In genomic region chr5:32852026-32852425, GRCm38 (mm10) we compare ENCODE assay signal across 8 mouse cellular contexts. TPM values are rescaled to one million over a fixed set of nuclear protein-coding genes. Genes with fewer than 3 reads are reported as not detected.
DNase-seq lines count a peak whose midpoint lies in the region; ATAC-seq and TF ChIP-seq lines count a peak whose summit lies in the region.
"Had no signal": no experiment of that assay in that cellular context is flagged by ENCODE, and none has a peak within 500 bp of the region (broad histone marks: within the 10 kb centered on the region; RNA-seq: fewer than 3 reads in every experiment).

No protein-coding gene starts in this region.

- no peak for ATAC-seq in neural tube, embryonic 11.5 days (ENCODE audit: insufficient read depth, low FRiP score, low TSS enrichment)
- no peak for ATAC-seq in forebrain, embryonic 16.5 days
- no peak for ATAC-seq in liver, embryonic 14.5 days (ENCODE audit: insufficient read depth)
- ATAC-seq in erythroid progenitor cell, adult 5-6 weeks (replicated peaks; ENCODE audit: low FRiP score, poor library complexity, severe bottlenecking): no peak

- no peaks in the 10 kb centered on the region for H3K27me3 ChIP-seq in neural tube, embryonic 11.5 days (ENCODE audit: control insufficient read depth, insufficient read depth, low read length)
- no peaks in the 10 kb centered on the region for H3K27me3 ChIP-seq in forebrain, embryonic 16.5 days (replicated peaks; ENCODE audit: control insufficient read depth, insufficient read depth, low read length)
- H3K27me3 ChIP-seq in liver, embryonic 14.5 days (ENCODE audit: control insufficient read depth, insufficient read depth, low read length): no peaks in the 10 kb centered on the region

- peak overlapping the region; percentile 11; the same call in 1 of the 2 replicates for H3K9ac ChIP-seq in neural tube, embryonic 11.5 days (ENCODE audit: low read length)
- H3K9ac ChIP-seq in forebrain, embryonic 16.5 days (replicated peaks; ENCODE audit: low read depth, low read length): peak overlapping the region; percentile 25
- H3K9ac ChIP-seq in liver, embryonic 14.5 days (replicated peaks): peak overlapping the region; percentile 99

- TF ChIP-seq EP300 in liver, embryonic 14.5 days (IDR thresholded peaks at IDR 0.05; ENCODE audit: low read depth): no peak

- H3K4me1 ChIP-seq in neural tube, embryonic 11.5 days (ENCODE audit: control insufficient read depth, insufficient read depth, low read length): peaks cover 17% of the 10 kb centered on the region
- H3K4me1 ChIP-seq in forebrain, embryonic 16.5 days (replicated peaks; ENCODE audit: control insufficient read depth, insufficient read depth, low read length): peaks cover 27% of the 10 kb centered on the region
- peaks cover 24 to 36% of the 10 kb centered on the region in 2 experiments for H3K4me1 ChIP-seq in liver, embryonic 14.5 days (replicated peaks; ENCODE audit: control insufficient read depth in 2 of 2, insufficient read depth in 2 of 2, low read length in 1 of 2)

- H3K4me3 ChIP-seq in neural tube, embryonic 11.5 days (ENCODE audit: low read depth, low read length): no peak overlapping the region
- H3K4me3 ChIP-seq in forebrain, embryonic 16.5 days (replicated peaks; ENCODE audit: low read length): 0 out of 2 replicates have a peak overlapping the region, but pooled peaks have one; percentile 10
- peak overlapping the region; percentile 42 to 98 for H3K4me3 ChIP-seq in liver, embryonic 14.5 days (ENCODE audit: insufficient read depth in 1 of 2, low read depth in 2 of 2, low read length in 2 of 2)

- H3K27ac ChIP-seq in neural tube, embryonic 11.5 days (ENCODE audit: low read depth, low read length): no peak overlapping the region
- no peak overlapping the region for H3K27ac ChIP-seq in forebrain, embryonic 16.5 days (ENCODE audit: low read length)
- H3K27ac ChIP-seq in liver, embryonic 14.5 days: peak overlapping the region; percentile 41

- H3K36me3 ChIP-seq in neural tube, embryonic 11.5 days (ENCODE audit: control insufficient read depth, insufficient read depth, low read length): peaks cover 2% of the 10 kb centered on the region; the same call in 1 of the 2 replicates
- H3K36me3 ChIP-seq in forebrain, embryonic 16.5 days (ENCODE audit: control insufficient read depth, insufficient read depth): peaks cover 3% of the 10 kb centered on the region; the same call in 1 of the 2 replicates
- H3K36me3 ChIP-seq in liver, embryonic 14.5 days (replicated peaks; ENCODE audit: control insufficient read depth, insufficient read depth, low read depth): peaks cover 7% of the 10 kb centered on the region

- H3K9me3 ChIP-seq in neural tube, embryonic 11.5 days (ENCODE audit: control insufficient read depth, low read length): no peaks in the 10 kb centered on the region
- H3K9me3 ChIP-seq in forebrain, embryonic 16.5 days (ENCODE audit: control insufficient read depth, low read length): no peaks in the 10 kb centered on the region
- H3K9me3 ChIP-seq in liver, embryonic 14.5 days (ENCODE audit: control insufficient read depth, low read length): no peaks in the 10 kb centered on the region

- 71% methylated on average over 6 of the region's 6 CpGs for WGBS in neural tube, embryonic 11.5 days
- 67% methylated on average over 6 of the region's 6 CpGs for WGBS in forebrain, embryonic 16.5 days
- WGBS in liver, embryonic 14.5 days (ENCODE audit: insufficient replicate concordance): 14% methylated on average over 6 of the region's 6 CpGs

- H3K4me2 ChIP-seq in neural tube, embryonic 11.5 days (ENCODE audit: low read depth): peak overlapping the region; percentile 17; the same call in 1 of the 2 replicates
- peak overlapping the region; percentile 89 for H3K4me2 ChIP-seq in forebrain, embryonic 16.5 days (ENCODE audit: low read length)
- peak overlapping the region; percentile 86 for H3K4me2 ChIP-seq in liver, embryonic 14.5 days (ENCODE audit: low read depth)

- DNase-seq in neural tube, embryonic 11.5 days (ENCODE audit: low spot score): no peak
- no peak for DNase-seq in neural tube, embryonic 10.5 days (ENCODE audit: extremely low spot score, low spot score)
- DNase-seq in liver, embryonic 14.5 days (ENCODE audit: low read depth in 3 of 3, low spot score in 3 of 3): no peak
- DNase-seq in cerebellum, adult 18-20 months: no peak
- no peak for DNase-seq in frontal cortex, postnatal 25 days (ENCODE audit: low spot score in 2 of 2)
- DNase-seq: adrenal gland, postnatal 36 days had no signal

- TF ChIP-seq CTCF in liver, embryonic 14.5 days (IDR thresholded peaks at IDR 0.05; ENCODE audit: low read depth): no peak

RNA-seq across cellular contexts. Expression of gene Prr14l, which starts 2.0 kb away (rescaled TPM):
- 12.1 and 12.4 TPM in 2 replicates for polyA plus RNA-seq in neural tube, embryonic 11.5 days (2014; fragmentation: Nextera tagmentation; extraction: Ambion mirVana)
- polyA plus RNA-seq in forebrain, embryonic 16.5 days (2015; fragmentation: Nextera tagmentation; extraction: Ambion mirVana): 12.1 and 17.6 TPM in 2 replicates
- polyA plus RNA-seq in liver, embryonic 14.5 days (2012; rRNA removed): 3.7 and 4.2 TPM in 2 replicates
- 6.5 and 8.7 TPM in 2 replicates for polyA plus RNA-seq in liver, embryonic 14.5 days (2014; fragmentation: Nextera tagmentation; extraction: Ambion mirVana)
- 25.2 and 39.4 TPM in 2 replicates for total RNA-seq in erythroid progenitor cell, adult 5-6 weeks (2015; ENCODE audit: low replicate concordance)
- total RNA-seq in erythroid progenitor cell, adult 5-6 weeks (2017; ENCODE audit: low replicate concordance): 23.6 and 41.9 TPM in 2 replicates

RNA-seq across cellular contexts. Expression of gene Depdc5, which starts 11.5 kb away (rescaled TPM):
- 33.9 and 39.7 TPM in 2 replicates for polyA plus RNA-seq in neural tube, embryonic 11.5 days (2014; fragmentation: Nextera tagmentation; extraction: Ambion mirVana)
- 32.1 and 33.2 TPM in 2 replicates for polyA plus RNA-seq in forebrain, embryonic 16.5 days (2015; fragmentation: Nextera tagmentation; extraction: Ambion mirVana)
- 7.3 and 8.3 TPM in 2 replicates for polyA plus RNA-seq in liver, embryonic 14.5 days (2012; rRNA removed)
- 7.1 and 7.5 TPM in 2 replicates for polyA plus RNA-seq in liver, embryonic 14.5 days (2014; fragmentation: Nextera tagmentation; extraction: Ambion mirVana)
- 20.9 and 29.8 TPM in 2 replicates for total RNA-seq in erythroid progenitor cell, adult 5-6 weeks (2015; ENCODE audit: low replicate concordance)
- total RNA-seq in erythroid progenitor cell, adult 5-6 weeks (2017; ENCODE audit: low replicate concordance): 22.3 and 32.3 TPM in 2 replicates

RNA-seq across cellular contexts. Expression of gene Gm20671, which starts 25.1 kb away (rescaled TPM):
- not detected in 2 replicates for polyA plus RNA-seq in neural tube, embryonic 11.5 days (2014; fragmentation: Nextera tagmentation; extraction: Ambion mirVana)
- not detected in 2 replicates for polyA plus RNA-seq in forebrain, embryonic 16.5 days (2015; fragmentation: Nextera tagmentation; extraction: Ambion mirVana)
- polyA plus RNA-seq in liver, embryonic 14.5 days (2012; rRNA removed): 0.56 and 1.5 TPM in 2 replicates
- polyA plus RNA-seq in liver, embryonic 14.5 days (2014; fragmentation: Nextera tagmentation; extraction: Ambion mirVana): not detected in 2 replicates
- not detected in 2 replicates for total RNA-seq in erythroid progenitor cell, adult 5-6 weeks (2015; ENCODE audit: low replicate concordance)
- 0.30 TPM in 1 of 2 replicates, not detected in the other for total RNA-seq in erythroid progenitor cell, adult 5-6 weeks (2017; ENCODE audit: low replicate concordance)
- total RNA-seq: adrenal gland, postnatal 36 days had no signal

Comparison
In these comparisons a context has a peak if more than half of its experiments do, and no peak if none do; other contexts are left out.
1. H3K4me2 ChIP-seq: peak in every context shown above with its lines; median percentile 89 in forebrain, embryonic 16.5 days; 86 in liver, embryonic 14.5 days; 17 in neural tube, embryonic 11.5 days.
2. H3K9ac ChIP-seq: peak in every context shown above with its lines; median percentile 99 in liver, embryonic 14.5 days; 25 in forebrain, embryonic 16.5 days; 11 in neural tube, embryonic 11.5 days.